Mouse (Mus musculus): ENCODE measurements around the gene Cep78. TPM values are rescaled to one million over a fixed set of nuclear protein-coding genes. Genes with fewer than 3 reads are reported as not detected.
"Not testable (repeated sequence)": the region's sequence is repeated elsewhere in the genome, so short reads cannot be mapped to it uniquely, and the experiment has no call there.

Gene Cep78
- 48.9 and 49.4 TPM in 2 replicates for polyA plus RNA-seq (2014; fragmentation: Nextera tagmentation; extraction: Ambion mirVana)

DNA sequence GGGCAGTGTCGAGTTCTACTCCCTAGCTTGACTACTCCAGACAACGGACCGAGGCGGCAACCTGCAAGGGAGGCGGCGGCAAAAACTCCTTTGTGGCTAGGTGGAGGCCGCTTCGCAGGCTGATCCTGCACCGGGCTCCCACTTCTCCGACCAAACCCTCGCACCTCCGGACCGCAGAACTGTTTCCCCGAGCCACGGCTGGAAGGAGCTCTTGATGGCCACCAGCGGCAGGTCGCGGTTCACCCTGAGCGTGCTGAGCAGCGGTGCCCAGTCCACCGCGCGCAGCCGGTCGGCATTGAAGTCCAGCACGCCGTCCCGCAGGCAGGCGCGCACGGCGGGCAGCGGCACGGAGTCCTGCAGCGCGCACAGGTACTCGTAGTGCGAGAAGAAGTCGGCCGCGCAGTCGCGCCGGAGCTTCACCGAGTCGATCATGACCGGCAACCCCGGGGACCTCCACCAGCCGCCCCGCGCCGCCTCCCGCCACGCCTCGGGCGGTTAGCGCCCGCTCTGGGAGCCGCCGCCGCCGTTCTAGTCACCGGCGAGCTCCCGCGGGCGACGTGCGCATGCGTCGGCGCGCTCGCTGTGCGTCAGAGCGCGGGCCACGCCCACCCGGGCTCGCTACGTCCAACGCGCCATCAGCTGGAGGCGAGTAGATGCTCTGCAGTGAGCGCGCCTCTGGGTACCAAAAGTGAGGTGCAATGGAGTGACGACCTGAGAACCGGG lies at the start of gene Cep78:
Gene Cep78, minus strand, starts transcription at position 541 of the 723 bp plus-strand sequence.
- WGBS: under 1% methylated on average over 86 of the region's 88 CpGs
- Histone ChIP-seq H3K36me3 (replicated peaks; ENCODE audit: control insufficient read depth, insufficient read depth, low read depth, low read length) (no peaks in the 10 kb centered on the region; the same call in 1 of the 2 replicates), H3K9ac (replicated peaks; ENCODE audit: low read length) (peak within 1 kb of the TSS; percentile 92), H3K27ac (replicated peaks; ENCODE audit: low read depth, low read length) (peak within 1 kb of the TSS; percentile 82), H3K9me3 (replicated peaks; ENCODE audit: control insufficient read depth, low read length) (no peaks in the 10 kb centered on the region), H3K4me2 (ENCODE audit: low read depth, low read length) (peak within 1 kb of the TSS; percentile 63), H3K4me3 (ENCODE audit: low read depth, low read length) (peak within 1 kb of the TSS; percentile 70), H3K27me3 (ENCODE audit: control insufficient read depth, insufficient read depth, low read length) (no peaks in the 10 kb centered on the region), H3K4me1 (ENCODE audit: control insufficient read depth, insufficient read depth, low read length) (no peaks in the 10 kb centered on the region)
- peak; percentile 89 for ATAC-seq (replicated peaks; ENCODE audit: insufficient number of reproducible peaks, low FRiP score, low TSS enrichment, low read depth)
- DNase-seq (ENCODE audit: low spot score): peak; percentile 94

DNA sequence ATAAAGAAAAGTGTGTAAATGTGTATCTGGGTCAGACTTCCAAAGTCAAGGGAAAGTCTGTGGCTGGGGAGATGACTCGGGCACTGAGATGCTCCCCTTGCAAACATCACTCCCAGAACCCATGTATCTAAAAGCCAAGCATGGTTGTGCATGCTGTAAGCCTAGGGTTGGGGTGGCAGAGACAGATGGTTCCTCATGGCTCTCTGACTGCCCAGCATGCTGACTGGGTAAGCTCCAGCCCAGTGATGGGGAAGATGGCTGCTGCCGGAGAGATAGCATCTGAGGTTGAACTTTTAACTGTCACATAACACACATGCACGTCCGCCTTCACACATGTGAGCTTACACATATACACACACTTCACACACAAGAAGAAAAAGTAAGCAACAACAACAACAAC lies 46.5 kb upstream of the Cep78 start:
- 93% methylated on average over 4 of the region's 4 CpGs for whole genome bisulfite sequencing
- DNase-seq (ENCODE audit: low spot score): no peak
- Histone ChIP-seq H3K36me3 (replicated peaks; ENCODE audit: control insufficient read depth, insufficient read depth, low read depth, low read length) (no peaks in the 10 kb centered on the region), H3K4me2 (ENCODE audit: low read depth, low read length) (no peak overlapping the region), H3K9me3 (replicated peaks; ENCODE audit: control insufficient read depth, low read length) (no peaks in the 10 kb centered on the region), H3K4me3 (ENCODE audit: low read depth, low read length) (no peak overlapping the region), H3K9ac (replicated peaks; ENCODE audit: low read length) (no peak overlapping the region), H3K27me3 (ENCODE audit: control insufficient read depth, insufficient read depth, low read length) (no peaks in the 10 kb centered on the region), H3K27ac (replicated peaks; ENCODE audit: low read depth, low read length) (no peak overlapping the region), H3K4me1 (ENCODE audit: control insufficient read depth, insufficient read depth, low read length) (no peaks in the 10 kb centered on the region)
- no peak for ATAC-seq (replicated peaks; ENCODE audit: insufficient number of reproducible peaks, low FRiP score, low TSS enrichment, low read depth)

DNA sequence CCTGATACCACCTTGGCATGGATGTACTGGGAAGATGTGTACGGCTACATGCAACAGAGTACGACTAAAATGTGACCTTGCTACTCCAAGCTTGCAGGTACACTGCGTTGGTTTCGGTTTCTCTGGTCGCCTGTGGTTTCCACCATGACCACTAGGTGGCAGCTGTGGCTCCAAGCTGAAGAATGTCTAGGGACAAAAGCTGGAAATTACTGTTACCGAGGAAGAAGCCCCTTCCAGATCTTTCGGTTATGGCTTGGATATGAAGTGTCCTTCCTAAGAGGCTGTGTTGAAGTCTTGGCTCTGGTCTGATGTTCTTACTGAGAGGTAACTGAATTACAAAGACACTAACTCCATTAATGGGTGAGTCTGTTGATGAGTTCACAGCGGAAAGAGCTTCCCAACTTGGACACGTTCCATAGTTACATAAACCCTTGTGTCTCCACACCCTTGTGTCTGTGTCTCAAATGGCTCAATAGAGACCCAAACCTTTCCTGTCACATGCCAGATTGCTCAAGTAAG lies 44.5 kb upstream of the Cep78 start:
- not testable (repeated sequence) for H3K27ac ChIP-seq (replicated peaks; ENCODE audit: low read depth, low read length); H3K4me3 ChIP-seq (ENCODE audit: low read depth, low read length); H3K9me3 ChIP-seq (replicated peaks; ENCODE audit: control insufficient read depth, low read length); H3K9ac ChIP-seq (replicated peaks; ENCODE audit: low read length); H3K27me3 ChIP-seq (ENCODE audit: control insufficient read depth, insufficient read depth, low read length); H3K36me3 ChIP-seq (replicated peaks; ENCODE audit: control insufficient read depth, insufficient read depth, low read depth, low read length); H3K4me1 ChIP-seq (ENCODE audit: control insufficient read depth, insufficient read depth, low read length)
- ATAC-seq (replicated peaks; ENCODE audit: insufficient number of reproducible peaks, low FRiP score, low TSS enrichment, low read depth) (0 out of 2 replicates have a peak, but pooled peaks have one; percentile 44), DNase-seq (ENCODE audit: low spot score) (peak; percentile 19)
- peak overlapping the region; percentile 30; the same call in 1 of the 2 replicates for H3K4me2 ChIP-seq (ENCODE audit: low read depth, low read length)
- WGBS: 36% methylated on average over 7 of the region's 9 CpGs

DNA sequence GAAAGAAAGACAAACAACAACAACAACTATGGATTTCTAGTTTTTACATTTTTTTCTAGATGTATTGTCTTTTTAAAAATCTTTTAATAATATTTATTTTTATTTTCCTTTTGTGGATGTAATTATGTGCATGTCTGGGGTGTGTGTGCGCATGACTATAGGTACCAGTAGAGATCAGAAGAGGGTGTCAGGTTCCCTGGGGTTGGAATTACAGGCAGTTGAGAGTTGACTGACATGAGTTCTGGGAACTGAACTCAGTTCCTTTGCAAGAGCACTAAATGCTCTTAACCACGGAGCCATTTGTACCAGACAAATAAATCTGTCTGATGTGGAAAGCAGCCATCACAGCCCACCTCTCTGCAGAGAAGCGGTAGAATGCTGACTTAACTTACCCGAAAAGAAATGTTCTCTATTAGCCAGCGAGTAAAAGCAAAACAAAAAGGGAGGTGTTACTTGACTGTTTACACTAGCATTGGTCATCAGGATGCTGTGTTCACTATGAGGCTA lies 44.0 kb upstream of the Cep78 start:
- 61% methylated on average over 5 of the region's 5 CpGs for WGBS
- ATAC-seq (replicated peaks; ENCODE audit: insufficient number of reproducible peaks, low FRiP score, low TSS enrichment, low read depth): no peak
- Histone ChIP-seq H3K27me3 (ENCODE audit: control insufficient read depth, insufficient read depth, low read length) (no peaks in the 10 kb centered on the region), H3K4me3 (ENCODE audit: low read depth, low read length) (no peak overlapping the region), H3K27ac (replicated peaks; ENCODE audit: low read depth, low read length) (no peak overlapping the region), H3K36me3 (replicated peaks; ENCODE audit: control insufficient read depth, insufficient read depth, low read depth, low read length) (no peaks in the 10 kb centered on the region), H3K4me1 (ENCODE audit: control insufficient read depth, insufficient read depth, low read length) (no peaks in the 10 kb centered on the region), H3K9ac (replicated peaks; ENCODE audit: low read length) (no peak overlapping the region), H3K9me3 (replicated peaks; ENCODE audit: control insufficient read depth, low read length) (no peaks in the 10 kb centered on the region), H3K4me2 (ENCODE audit: low read depth, low read length) (peak overlapping the region; percentile 30; the same call in 1 of the 2 replicates)
- DNase-seq (ENCODE audit: low spot score): no peak

DNA sequence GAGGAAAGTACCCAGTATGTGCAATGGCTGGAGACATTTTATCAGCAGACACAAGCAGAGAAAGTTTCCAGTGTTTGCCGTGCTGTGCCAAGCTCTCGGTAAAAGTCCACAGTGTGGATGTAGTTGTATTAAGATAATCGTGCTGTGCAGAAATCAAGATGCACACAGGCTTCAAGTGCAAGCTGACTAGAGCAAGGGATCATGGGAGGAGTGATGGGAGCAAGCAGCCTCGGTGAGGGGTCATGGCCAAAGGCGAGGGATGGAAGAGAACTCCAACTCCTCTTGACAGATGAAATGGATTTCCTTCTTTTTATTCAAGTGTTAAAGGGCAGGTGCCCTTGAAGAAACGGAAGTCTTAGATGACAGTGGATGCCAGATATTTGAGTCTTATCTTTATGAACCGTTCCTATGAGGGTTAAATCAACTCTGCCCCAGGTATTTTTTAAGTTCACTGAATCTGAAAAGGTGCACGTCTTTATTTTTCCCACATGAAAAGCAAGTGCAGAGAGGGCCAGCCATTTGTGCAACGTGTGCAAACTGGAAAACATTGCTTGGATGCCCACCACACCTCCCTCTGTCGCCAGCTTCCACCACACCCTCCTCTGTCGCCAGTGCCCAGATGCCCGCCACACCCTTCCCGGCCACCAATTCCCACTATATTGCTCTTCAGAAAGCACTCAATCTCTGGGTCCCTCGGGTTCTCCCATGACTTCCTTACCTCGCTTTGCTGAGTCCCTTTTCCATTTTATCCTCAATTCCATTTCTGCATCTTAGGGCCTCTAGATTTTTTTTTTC lies 43.3 kb upstream of the Cep78 start:
- Histone ChIP-seq H3K27me3 (ENCODE audit: control insufficient read depth, insufficient read depth, low read length) (no peaks in the 10 kb centered on the region), H3K4me2 (ENCODE audit: low read depth, low read length) (no peak overlapping the region), H3K4me3 (ENCODE audit: low read depth, low read length) (no peak overlapping the region), H3K9me3 (replicated peaks; ENCODE audit: control insufficient read depth, low read length) (no peaks in the 10 kb centered on the region), H3K36me3 (replicated peaks; ENCODE audit: control insufficient read depth, insufficient read depth, low read depth, low read length) (no peaks in the 10 kb centered on the region), H3K4me1 (ENCODE audit: control insufficient read depth, insufficient read depth, low read length) (no peaks in the 10 kb centered on the region), H3K27ac (replicated peaks; ENCODE audit: low read depth, low read length) (no peak overlapping the region), H3K9ac (replicated peaks; ENCODE audit: low read length) (no peak overlapping the region)
- WGBS: 85% methylated on average over 15 of the region's 15 CpGs
- no peak for ATAC-seq (replicated peaks; ENCODE audit: insufficient number of reproducible peaks, low FRiP score, low TSS enrichment, low read depth)
- no peak for DNase-seq (ENCODE audit: low spot score)

DNA sequence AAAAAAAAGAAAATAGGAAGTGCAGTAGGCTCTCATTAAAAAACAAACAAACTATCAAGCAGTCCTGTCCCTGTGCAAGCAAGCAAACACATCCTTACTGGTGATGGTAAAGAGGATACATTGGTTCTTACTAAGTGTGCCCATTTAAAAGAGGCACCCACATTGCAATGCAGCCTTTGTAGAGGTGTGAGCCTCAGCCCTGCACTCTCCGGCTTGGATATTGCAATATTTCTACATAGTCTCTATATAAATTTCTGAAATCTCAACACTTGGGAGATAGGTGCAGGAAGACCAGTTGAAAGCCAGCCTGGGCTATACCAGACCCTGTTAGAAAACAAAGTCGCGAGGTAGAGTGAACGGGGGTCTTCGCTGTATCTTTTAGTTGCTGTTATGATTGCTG lies 41.5 kb upstream of the Cep78 start:
- no peak for ATAC-seq (replicated peaks; ENCODE audit: insufficient number of reproducible peaks, low FRiP score, low TSS enrichment, low read depth)
- H3K27ac ChIP-seq (replicated peaks; ENCODE audit: low read depth, low read length): no peak overlapping the region
- H3K36me3 ChIP-seq (replicated peaks; ENCODE audit: control insufficient read depth, insufficient read depth, low read depth, low read length): no peaks in the 10 kb centered on the region
- H3K4me2 ChIP-seq (ENCODE audit: low read depth, low read length): no peak overlapping the region
- no peak for DNase-seq (ENCODE audit: low spot score)
- 97% methylated on average over 5 of the region's 5 CpGs for WGBS
- no peak overlapping the region for H3K9ac ChIP-seq (replicated peaks; ENCODE audit: low read length)
- no peak overlapping the region for H3K4me3 ChIP-seq (ENCODE audit: low read depth, low read length)
- H3K27me3 ChIP-seq (ENCODE audit: control insufficient read depth, insufficient read depth, low read length): no peaks in the 10 kb centered on the region
- H3K4me1 ChIP-seq (ENCODE audit: control insufficient read depth, insufficient read depth, low read length): no peaks in the 10 kb centered on the region
- H3K9me3 ChIP-seq (replicated peaks; ENCODE audit: control insufficient read depth, low read length): no peaks in the 10 kb centered on the region

DNA sequence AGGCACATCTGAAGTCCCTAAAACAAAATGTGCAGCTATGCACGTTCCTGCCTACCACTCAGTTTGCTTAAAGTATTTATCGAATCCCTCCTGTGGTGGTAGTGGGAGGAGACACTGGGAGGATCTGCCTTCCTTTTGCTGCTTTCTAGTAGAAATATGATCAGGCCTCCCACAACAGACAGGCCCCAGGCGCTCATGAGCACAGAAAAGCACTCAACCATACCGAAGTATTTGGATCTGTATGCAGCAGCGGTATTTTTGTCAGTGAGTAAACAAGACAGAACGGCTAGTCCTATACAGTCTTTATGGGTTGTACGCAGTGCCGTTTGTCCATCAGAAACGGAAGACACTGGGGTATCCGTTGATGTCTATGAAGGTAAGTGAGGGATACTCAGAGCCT lies 37.4 kb upstream of the Cep78 start:
- Histone ChIP-seq H3K36me3 (replicated peaks; ENCODE audit: control insufficient read depth, insufficient read depth, low read depth, low read length) (no peaks in the 10 kb centered on the region), H3K4me2 (ENCODE audit: low read depth, low read length) (no peak overlapping the region), H3K9me3 (replicated peaks; ENCODE audit: control insufficient read depth, low read length) (no peaks in the 10 kb centered on the region), H3K4me1 (ENCODE audit: control insufficient read depth, insufficient read depth, low read length) (no peaks in the 10 kb centered on the region), H3K27ac (replicated peaks; ENCODE audit: low read depth, low read length) (no peak overlapping the region), H3K9ac (replicated peaks; ENCODE audit: low read length) (no peak overlapping the region), H3K27me3 (ENCODE audit: control insufficient read depth, insufficient read depth, low read length) (no peaks in the 10 kb centered on the region), H3K4me3 (ENCODE audit: low read depth, low read length) (no peak overlapping the region)
- 61% methylated on average over 10 of the region's 10 CpGs for WGBS
- DNase-seq (ENCODE audit: low spot score) (no peak), ATAC-seq (replicated peaks; ENCODE audit: insufficient number of reproducible peaks, low FRiP score, low TSS enrichment, low read depth) (no peak)

DNA sequence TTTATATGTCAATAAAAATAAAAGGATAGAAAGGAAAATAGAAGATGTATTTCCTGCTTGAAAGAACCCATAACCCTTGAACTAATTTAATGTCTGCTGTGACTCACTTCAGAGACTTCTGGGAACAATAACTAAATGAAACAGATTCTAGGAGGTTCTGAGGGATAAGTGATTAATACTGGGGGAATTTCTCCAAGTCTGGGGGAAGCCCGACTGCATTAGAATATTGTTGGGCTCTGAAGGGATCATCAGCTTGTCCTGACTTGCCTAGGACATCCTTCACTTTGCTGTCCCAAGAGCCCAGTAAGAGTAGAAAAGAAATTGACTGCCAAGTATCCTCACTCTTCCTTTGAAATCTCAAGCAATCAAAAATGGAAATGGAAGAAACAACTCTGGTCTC lies 31.4 kb upstream of the Cep78 start:
- H3K36me3 ChIP-seq (replicated peaks; ENCODE audit: control insufficient read depth, insufficient read depth, low read depth, low read length): no peaks in the 10 kb centered on the region
- no peak overlapping the region for H3K4me2 ChIP-seq (ENCODE audit: low read depth, low read length)
- WGBS: 76% methylated on average over 1 of the region's 1 CpGs
- ATAC-seq (replicated peaks; ENCODE audit: insufficient number of reproducible peaks, low FRiP score, low TSS enrichment, low read depth) (no peak), DNase-seq (ENCODE audit: low spot score) (no peak)
- H3K4me1 ChIP-seq (ENCODE audit: control insufficient read depth, insufficient read depth, low read length): no peaks in the 10 kb centered on the region
- no peak overlapping the region for H3K27ac ChIP-seq (replicated peaks; ENCODE audit: low read depth, low read length)
- no peaks in the 10 kb centered on the region for H3K27me3 ChIP-seq (ENCODE audit: control insufficient read depth, insufficient read depth, low read length)
- H3K4me3 ChIP-seq (ENCODE audit: low read depth, low read length): no peak overlapping the region
- H3K9me3 ChIP-seq (replicated peaks; ENCODE audit: control insufficient read depth, low read length): no peaks in the 10 kb centered on the region
- no peak overlapping the region for H3K9ac ChIP-seq (replicated peaks; ENCODE audit: low read length)
